Mouse (Mus musculus) bone marrow, adult 2 months (tissue): Measurements from ENCODE around the gene Spred1.

ENCODE experiments used
- CTCF ChIP-seq: fragments of 200-500 bp; IDR thresholded peaks from 2 replicates; pipeline ENCODE4 v1.5.1; 2011; ENCODE audit warnings: low read length, control low read depth; ENCODE audit not compliant: control insufficient read depth, insufficient read depth
- POLR2A ChIP-seq: fragments of 200-500 bp; IDR thresholded peaks from 2 replicates; pipeline ENCODE4 v1.6.1; 2011; ENCODE audit warnings: low read depth, mild to moderate bottlenecking, control low read depth, low read length, borderline replicate concordance; ENCODE audit not compliant: control insufficient read depth

GRCm38 (mm10) chr2:117137751-117138150 lies 16.6 kb downstream of the Spred1 start:
- TF ChIP-seq POLR2A: no peak
- no peak for TF ChIP-seq CTCF
